Mouse (Mus musculus) spleen, adult 12 weeks (tissue): ENCODE data around the gene Thap12.

ENCODE experiments used
- DNase-seq: peaks from one replicate; pipeline ENCODE4 v3.0.0; 2022; ENCODE audit warnings: low spot score

Thap12 gene

GRCm38 (mm10) chr7:98698041-98698440 lies 4.9 kb upstream of the Thap12 start:
- DNase-seq: no peak

DNA sequence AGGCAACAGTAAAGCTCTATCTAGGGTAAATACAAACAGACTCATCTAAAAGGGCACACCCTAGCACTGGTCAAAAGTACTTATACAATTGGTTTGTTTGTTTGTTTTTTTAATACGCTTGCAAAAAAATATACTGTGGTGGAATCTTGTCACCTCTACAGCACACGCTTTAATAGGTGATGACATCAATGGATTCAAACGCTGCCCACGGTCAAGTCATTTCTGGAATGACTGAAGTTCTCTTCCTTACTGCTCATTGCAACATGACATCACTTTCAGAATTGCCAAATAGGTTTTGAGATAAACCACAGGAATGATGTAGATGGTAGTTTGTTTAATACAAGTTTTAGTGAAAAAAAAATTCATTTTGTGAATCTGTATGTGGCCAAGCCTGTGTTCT lies 4.3 kb upstream of the Thap12 start:
- no peak for DNase-seq

DNA sequence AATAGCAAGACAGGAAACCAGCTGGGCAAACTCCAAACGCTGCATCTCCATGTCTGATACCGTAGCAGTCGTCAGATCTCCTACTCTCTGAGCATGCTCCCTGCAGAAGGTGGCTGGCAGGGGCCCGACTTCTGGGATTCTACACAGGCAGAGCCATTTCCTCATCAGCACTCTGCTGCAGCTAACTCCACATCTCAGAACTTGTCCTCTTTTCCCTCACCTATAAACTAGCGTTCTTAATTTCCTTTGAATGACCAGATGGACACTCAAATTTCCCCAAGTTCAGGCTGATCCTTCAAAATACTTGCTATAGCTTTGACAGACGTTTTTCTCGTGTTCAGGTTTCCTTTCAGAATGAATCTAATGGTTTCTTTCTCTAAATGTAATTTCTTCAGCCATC lies 1.1 kb upstream of the Thap12 start:
- DNase-seq: no peak

GRCm38 (mm10) chr7:98703365-98703881 lies 520 bp downstream of the Thap12 start:
- DNase-seq: peak; percentile 29

- DNase-seq: no peak
Observed at GRCm38 (mm10) chr7:98704276-98704675, 1.4 kb downstream of the Thap12 start.

DNA sequence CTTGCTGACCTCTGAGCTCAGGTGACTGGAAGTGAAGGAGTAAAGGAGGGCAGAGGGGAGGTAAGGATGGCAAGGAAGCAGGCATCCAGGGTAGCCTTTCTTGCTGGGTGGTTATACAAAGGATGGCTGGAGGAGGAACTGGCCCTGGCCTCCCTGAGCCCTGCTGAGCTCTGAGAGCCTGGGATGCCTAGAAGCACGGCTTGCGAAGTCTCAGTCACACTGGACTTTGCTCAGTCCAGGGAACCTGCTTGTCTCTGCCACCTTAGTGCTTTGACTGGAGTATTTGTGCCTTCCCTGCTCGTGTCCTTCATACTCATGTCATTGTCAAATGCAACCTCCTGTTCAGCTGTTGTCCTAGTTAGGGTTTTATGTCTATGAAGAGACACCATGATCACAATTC lies 10.8 kb downstream of the Thap12 start:
- no peak for DNase-seq

DNA sequence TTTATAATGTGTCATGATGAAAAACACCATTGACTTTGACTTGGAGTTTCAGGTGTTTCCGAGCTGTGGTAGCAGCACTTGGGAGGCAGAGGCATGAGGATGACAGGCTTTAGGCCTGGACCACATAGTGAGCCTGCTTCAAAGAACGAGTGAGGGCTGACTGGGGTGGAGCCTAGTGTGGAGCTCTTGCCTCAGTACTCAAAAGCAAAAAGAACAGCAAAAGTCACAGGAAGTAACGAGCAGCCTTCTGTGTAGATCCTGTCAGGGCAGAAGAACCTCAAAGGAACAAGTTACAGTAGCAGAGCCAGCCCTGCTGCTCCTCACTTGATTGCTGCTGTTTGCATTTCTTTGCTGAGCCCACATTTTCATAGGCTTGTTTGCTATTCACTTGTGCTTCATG lies 14.5 kb downstream of the Thap12 start:
- no peak for DNase-seq

GRCm38 (mm10) chr7:98719761-98720160 lies 16.9 kb downstream of the Thap12 start:
- DNase-seq: no peak

DNA sequence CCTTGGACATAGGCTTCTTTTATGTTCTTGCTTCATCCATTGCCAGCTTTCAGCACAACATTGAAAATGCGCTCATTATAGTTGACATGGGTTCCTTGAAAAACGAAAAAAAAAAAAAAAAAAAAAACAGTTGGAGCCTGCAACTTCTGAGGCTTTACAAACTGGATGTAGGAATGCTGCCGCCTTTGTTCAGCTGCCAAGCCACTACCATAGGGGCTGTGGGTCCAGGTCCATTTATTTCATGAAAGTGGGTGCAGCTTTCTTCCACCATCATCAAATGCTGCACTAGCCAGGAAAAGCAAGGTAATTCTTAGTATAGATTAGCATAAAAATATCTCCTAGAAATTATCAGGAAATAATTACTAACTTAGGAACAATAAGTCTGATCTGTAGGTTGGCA lies 17.8 kb downstream of the Thap12 start:
- no peak for DNase-seq

- DNase-seq: no peak
Observed at GRCm38 (mm10) chr7:98721172-98721571, 18.3 kb downstream of the Thap12 start.

GRCm38 (mm10) chr7:98721623-98722022 lies 18.7 kb downstream of the Thap12 start:
- DNase-seq: no peak

GRCm38 (mm10) chr7:98725686-98726195 lies 22.8 kb downstream of the Thap12 start:
- DNase-seq: no peak

DNA sequence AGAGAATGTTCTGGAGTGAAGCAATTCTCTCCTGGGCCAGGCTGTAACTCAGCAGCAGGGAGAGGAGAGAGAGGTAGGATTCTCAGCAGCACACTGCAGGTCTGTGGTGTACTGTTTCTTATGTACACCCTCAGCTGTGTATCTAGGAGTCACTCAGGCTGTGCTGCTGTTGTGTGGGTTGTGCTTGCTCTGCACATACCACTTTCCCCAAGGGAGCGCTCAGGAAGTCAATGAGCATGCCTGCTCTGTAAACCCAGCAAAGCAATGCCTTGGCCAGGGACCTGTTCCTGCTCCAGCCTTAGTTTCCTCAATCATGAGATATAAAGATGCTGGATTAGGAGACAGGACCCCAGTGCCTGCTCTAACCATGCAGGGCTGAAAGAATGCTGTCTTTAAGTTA lies 25.1 kb downstream of the Thap12 start:
- no peak for DNase-seq

DNA sequence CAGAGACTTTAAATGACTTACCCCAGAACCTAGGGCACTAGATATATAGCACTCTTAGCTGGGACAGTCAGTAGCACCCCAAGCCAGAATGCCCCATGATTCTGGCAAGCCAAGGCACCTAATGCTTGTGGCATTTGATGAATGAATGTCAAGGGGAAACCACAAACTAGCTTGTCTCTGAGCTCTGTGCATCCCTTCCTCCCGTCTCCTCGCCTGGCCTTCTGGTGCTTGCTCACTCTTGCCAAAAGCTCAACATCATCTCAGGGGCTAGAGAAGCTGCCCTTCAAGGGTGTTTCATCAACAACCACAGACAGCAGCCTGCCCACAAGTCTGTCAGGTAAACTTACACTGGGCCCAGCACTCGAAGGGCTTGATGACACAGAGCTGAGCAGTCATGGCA lies 25.6 kb downstream of the Thap12 start:
- DNase-seq: no peak

- no peak for DNase-seq
Observed at GRCm38 (mm10) chr7:98729661-98730271, 26.9 kb downstream of the Thap12 start.

- no peak for DNase-seq
Observed at GRCm38 (mm10) chr7:98733958-98734357, 31.1 kb downstream of the Thap12 start.

- DNase-seq: no peak
Observed at GRCm38 (mm10) chr7:98734876-98735275, 32.0 kb downstream of the Thap12 start.

DNA sequence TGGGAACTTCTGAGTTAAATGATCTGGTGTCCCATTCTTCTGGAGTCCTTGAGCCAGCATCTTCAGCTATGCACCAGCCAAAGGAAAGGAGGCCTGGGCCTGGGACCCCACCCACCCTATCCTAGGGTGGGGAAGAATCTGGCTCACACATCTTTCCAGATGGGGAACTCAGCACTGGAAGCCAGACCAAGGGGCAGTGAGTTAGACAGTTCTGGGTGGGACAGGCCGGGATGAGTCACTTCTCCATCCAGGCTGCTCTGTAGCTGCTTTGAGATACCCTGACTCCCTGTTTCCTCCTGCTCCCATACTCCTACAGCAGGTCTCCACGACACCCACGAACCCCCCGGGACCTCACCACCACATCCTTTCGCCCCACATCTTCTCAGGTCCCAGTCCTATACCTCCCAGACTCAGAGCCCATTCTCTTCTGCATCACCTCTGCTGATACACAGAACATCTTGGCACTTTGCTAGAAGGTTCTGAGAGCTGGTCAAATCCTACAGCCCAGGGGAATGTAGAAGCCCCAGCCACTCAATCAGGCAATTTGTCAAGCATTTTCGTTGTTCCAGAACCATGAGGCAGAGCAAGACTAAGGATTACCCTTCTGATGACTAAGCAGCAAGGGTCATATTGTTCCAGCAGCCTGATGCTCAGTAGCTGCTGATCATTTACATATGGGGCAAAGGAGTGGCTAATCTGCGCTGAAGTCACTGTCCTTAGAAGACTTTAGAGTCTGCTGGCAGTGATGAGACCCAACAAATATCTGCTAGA lies 34.1 kb downstream of the Thap12 start:
- DNase-seq: no peak

- DNase-seq: no peak
Observed at GRCm38 (mm10) chr7:98740363-98740762, 37.5 kb downstream of the Thap12 start.

DNA sequence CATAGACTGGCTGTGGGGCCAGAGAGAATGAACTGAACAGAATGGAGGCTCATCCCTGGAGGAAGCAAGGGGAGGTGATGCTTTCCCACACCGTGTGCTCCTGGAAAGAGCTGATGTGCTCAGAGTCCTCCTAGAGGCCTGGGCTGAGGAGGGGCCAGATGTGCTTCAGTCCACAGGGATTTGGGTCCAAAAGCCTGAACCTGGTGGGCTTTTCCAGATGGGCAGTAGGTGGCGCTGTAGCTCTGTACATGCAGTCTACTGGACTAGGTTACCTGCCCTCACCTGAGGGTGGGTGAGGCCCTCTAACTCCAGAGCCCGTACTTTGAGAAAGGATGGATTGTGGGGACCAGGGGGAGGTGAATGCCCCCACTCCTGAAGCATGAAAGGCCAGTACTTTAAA lies 40.4 kb downstream of the Thap12 start:
- peak; percentile 21 for DNase-seq

GRCm38 (mm10) chr7:98750404-98750803 lies 47.5 kb downstream of the Thap12 start:
- DNase-seq: no peak

- DNase-seq: no peak
Observed at GRCm38 (mm10) chr7:98752680-98753079, 49.8 kb downstream of the Thap12 start.

GRCm38 (mm10) chr7:98756050-98756449 lies 53.1 kb downstream of the Thap12 start:
- no peak for DNase-seq
